Mouse (Mus musculus): ENCODE data around the gene Twistnb. TPM values are rescaled to one million over a fixed set of nuclear protein-coding genes. Genes with fewer than 3 reads are reported as not detected.
A peak's percentile ranks its signal among the peaks of the same experiment; 100 is the strongest.

Gene Twistnb
- polyA plus RNA-seq, 1 experiment: 5.6 TPM

DNA sequence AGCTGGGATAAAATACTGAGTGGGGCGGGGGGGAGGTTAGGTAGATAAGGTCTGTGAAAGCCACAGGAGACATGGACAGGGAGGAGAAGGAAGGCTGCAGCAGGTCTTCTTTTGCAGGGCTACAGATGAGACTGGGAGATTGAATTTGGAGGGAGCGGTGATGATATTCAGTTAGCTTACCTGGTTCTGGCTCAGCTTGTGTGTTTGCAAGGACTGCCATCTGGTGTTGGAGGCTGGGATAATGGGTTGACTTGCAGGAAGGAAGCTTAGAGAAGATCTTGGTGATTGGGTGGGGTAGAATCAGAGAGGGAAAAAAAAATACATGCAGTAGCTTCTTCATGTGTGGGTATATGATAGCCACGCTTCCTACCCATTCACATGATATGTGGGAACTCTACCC, 5.1 kb upstream of the Twistnb start:
- TF ChIP-seq CTCF (IDR thresholded peaks at IDR 0.05; ENCODE audit: extremely low read depth, insufficient read depth, low read length): peak; percentile 92
- TF ChIP-seq POLR2A (IDR thresholded peaks at IDR 0.05; ENCODE audit: extremely low read depth, insufficient read depth, low read length): no peak
- no peak overlapping the region for H3K4me3 ChIP-seq (ENCODE audit: insufficient read depth, low read length)
- H3K4me1 ChIP-seq (ENCODE audit: control insufficient read depth, insufficient read depth, low read length): no peaks in the 10 kb centered on the region
- H3K27ac ChIP-seq (ENCODE audit: insufficient read depth, low read length): no peak overlapping the region

- no peak overlapping the region for H3K4me3 ChIP-seq (ENCODE audit: insufficient read depth, low read length)
- H3K27ac ChIP-seq (ENCODE audit: insufficient read depth, low read length): no peak overlapping the region
- TF ChIP-seq POLR2A (IDR thresholded peaks at IDR 0.05; ENCODE audit: extremely low read depth, insufficient read depth, low read length): no peak
- TF ChIP-seq CTCF (IDR thresholded peaks at IDR 0.05; ENCODE audit: extremely low read depth, insufficient read depth, low read length): no peak
- no peaks in the 10 kb centered on the region; the same call in 1 of the 2 replicates for H3K4me1 ChIP-seq (ENCODE audit: control insufficient read depth, insufficient read depth, low read length)
These were observed 2.1 kb upstream of the Twistnb start for GRCm38 (mm10) chr12:33427293-33427692.

DNA sequence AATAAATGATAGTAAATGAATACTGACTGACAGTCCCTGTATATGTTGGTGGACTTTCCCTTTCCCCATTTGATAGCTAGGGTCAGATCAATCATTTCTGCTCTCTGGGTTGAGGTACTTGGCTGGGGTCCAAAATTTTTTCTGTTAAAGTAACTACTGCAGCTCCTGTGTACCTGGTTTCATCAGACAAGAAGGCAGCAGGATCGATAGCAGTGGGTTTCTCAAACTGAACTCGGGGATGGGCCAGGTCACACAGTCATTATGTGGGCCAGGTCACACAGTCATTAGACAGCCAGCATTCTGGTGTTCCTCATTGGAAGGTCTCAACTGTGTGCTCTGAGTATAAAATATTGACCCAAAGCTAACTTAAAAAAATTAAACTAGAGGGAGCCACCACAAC, 1.7 kb upstream of the Twistnb start:
- TF ChIP-seq CTCF (IDR thresholded peaks at IDR 0.05; ENCODE audit: extremely low read depth, insufficient read depth, low read length) (no peak), POLR2A (IDR thresholded peaks at IDR 0.05; ENCODE audit: extremely low read depth, insufficient read depth, low read length) (no peak)
- H3K4me1 ChIP-seq (ENCODE audit: control insufficient read depth, insufficient read depth, low read length): no peaks in the 10 kb centered on the region; the same call in 1 of the 2 replicates
- no peak overlapping the region for H3K4me3 ChIP-seq (ENCODE audit: insufficient read depth, low read length)
- no peak overlapping the region for H3K27ac ChIP-seq (ENCODE audit: insufficient read depth, low read length)

GRCm38 (mm10) chr12:33433812-33434211, 4.4 kb downstream of the Twistnb start:
- Histone ChIP-seq H3K4me1 (ENCODE audit: control insufficient read depth, insufficient read depth, low read length) (no peaks in the 10 kb centered on the region; the same call in 1 of the 2 replicates), H3K27ac (ENCODE audit: insufficient read depth, low read length) (no peak overlapping the region), H3K4me3 (ENCODE audit: insufficient read depth, low read length) (no peak overlapping the region)
- TF ChIP-seq CTCF (IDR thresholded peaks at IDR 0.05; ENCODE audit: extremely low read depth, insufficient read depth, low read length): no peak
- no peak for TF ChIP-seq POLR2A (IDR thresholded peaks at IDR 0.05; ENCODE audit: extremely low read depth, insufficient read depth, low read length)

DNA sequence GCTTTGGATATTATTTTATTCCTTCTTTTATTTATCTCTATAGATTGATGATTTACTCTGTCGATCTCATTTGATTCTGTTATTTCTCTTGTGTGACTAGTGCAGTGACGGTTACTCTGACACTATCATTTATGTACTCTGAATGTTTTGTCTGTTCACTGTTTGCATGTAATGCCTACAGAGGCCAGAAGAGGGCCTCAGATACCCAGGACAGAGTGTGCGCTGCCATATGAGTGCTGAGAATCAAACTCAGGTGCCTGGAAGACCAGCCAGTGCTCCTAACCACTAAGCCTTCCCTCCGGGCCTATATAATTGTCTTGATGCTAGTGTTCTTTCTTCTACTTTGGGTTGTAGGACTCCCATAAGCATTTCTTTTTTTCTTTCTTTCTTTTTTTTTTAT, 5.3 kb downstream of the Twistnb start:
- Histone ChIP-seq H3K4me3 (ENCODE audit: insufficient read depth, low read length) (no peak overlapping the region), H3K27ac (ENCODE audit: insufficient read depth, low read length) (no peak overlapping the region), H3K4me1 (ENCODE audit: control insufficient read depth, insufficient read depth, low read length) (no peaks in the 10 kb centered on the region; the same call in 1 of the 2 replicates)
- TF ChIP-seq CTCF (IDR thresholded peaks at IDR 0.05; ENCODE audit: extremely low read depth, insufficient read depth, low read length): no peak

GRCm38 (mm10) chr12:33455418-33455817, 26.0 kb downstream of the Twistnb start:
- no peak overlapping the region for H3K4me3 ChIP-seq (ENCODE audit: insufficient read depth, low read length)
- TF ChIP-seq CTCF (IDR thresholded peaks at IDR 0.05; ENCODE audit: extremely low read depth, insufficient read depth, low read length) (no peak), POLR2A (IDR thresholded peaks at IDR 0.05; ENCODE audit: extremely low read depth, insufficient read depth, low read length) (no peak)
- no peak overlapping the region for H3K27ac ChIP-seq (ENCODE audit: insufficient read depth, low read length)
- H3K4me1 ChIP-seq (ENCODE audit: control insufficient read depth, insufficient read depth, low read length): 0 out of 2 replicates have a peak, but pooled peaks cover 2% of the 10 kb centered on the region

- no peak overlapping the region for H3K4me3 ChIP-seq (ENCODE audit: insufficient read depth, low read length)
- H3K4me1 ChIP-seq (ENCODE audit: control insufficient read depth, insufficient read depth, low read length): 0 out of 2 replicates have a peak, but pooled peaks cover 2% of the 10 kb centered on the region
- no peak for TF ChIP-seq CTCF (IDR thresholded peaks at IDR 0.05; ENCODE audit: extremely low read depth, insufficient read depth, low read length)
- no peak for TF ChIP-seq POLR2A (IDR thresholded peaks at IDR 0.05; ENCODE audit: extremely low read depth, insufficient read depth, low read length)
- no peak overlapping the region for H3K27ac ChIP-seq (ENCODE audit: insufficient read depth, low read length)
These were observed 26.8 kb downstream of the Twistnb start for GRCm38 (mm10) chr12:33456242-33456641.

DNA sequence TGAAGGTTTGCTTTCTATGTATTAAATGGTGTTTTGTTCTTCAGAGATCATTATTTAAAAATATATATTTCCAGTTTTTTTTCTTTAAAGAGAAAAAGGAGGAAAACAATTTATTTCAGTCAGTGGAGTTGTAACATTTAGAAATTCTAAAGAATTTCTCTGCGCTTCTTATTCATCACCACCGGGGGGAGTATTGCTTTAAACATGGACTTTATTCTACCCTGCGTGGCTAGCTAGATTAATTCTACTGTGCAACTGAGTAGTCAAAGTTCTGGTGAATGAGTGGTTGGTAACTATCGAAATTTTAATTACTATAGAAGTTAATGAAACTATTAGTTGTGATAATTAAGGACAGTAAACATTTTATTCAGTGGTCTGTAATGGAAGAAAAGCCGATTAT, 51.5 kb downstream of the Twistnb start:
- TF ChIP-seq CTCF (IDR thresholded peaks at IDR 0.05; ENCODE audit: extremely low read depth, insufficient read depth, low read length): 0 out of 2 replicates have a peak, but pooled peaks have one; percentile 6
- TF ChIP-seq POLR2A (IDR thresholded peaks at IDR 0.05; ENCODE audit: extremely low read depth, insufficient read depth, low read length): no peak
- no peak overlapping the region for H3K4me3 ChIP-seq (ENCODE audit: insufficient read depth, low read length)
- H3K27ac ChIP-seq (ENCODE audit: insufficient read depth, low read length): no peak overlapping the region
- H3K4me1 ChIP-seq (ENCODE audit: control insufficient read depth, insufficient read depth, low read length): no peaks in the 10 kb centered on the region

DNA sequence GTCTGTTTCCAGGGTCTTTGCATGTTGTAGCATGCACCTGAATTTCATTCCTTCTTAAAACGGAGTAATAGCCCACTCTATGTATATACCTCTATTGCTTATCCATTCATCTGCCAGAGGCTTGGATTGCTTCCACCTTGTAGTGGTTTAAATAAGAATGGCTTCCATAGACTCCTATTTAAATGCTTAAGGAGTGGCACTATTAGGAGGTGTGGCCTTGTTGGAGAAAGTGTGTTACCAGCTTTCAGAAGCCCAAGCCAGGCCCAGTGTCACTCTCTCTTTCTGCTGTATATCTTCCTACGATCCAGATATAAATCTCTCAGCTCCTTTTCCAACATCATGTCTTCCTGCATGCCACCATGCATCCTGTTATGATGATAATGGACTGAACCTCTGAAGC, 53.5 kb downstream of the Twistnb start:
- TF ChIP-seq CTCF (IDR thresholded peaks at IDR 0.05; ENCODE audit: extremely low read depth, insufficient read depth, low read length) (no peak), POLR2A (IDR thresholded peaks at IDR 0.05; ENCODE audit: extremely low read depth, insufficient read depth, low read length) (no peak)
- Histone ChIP-seq H3K4me1 (ENCODE audit: control insufficient read depth, insufficient read depth, low read length) (no peaks in the 10 kb centered on the region), H3K27ac (ENCODE audit: insufficient read depth, low read length) (no peak overlapping the region), H3K4me3 (ENCODE audit: insufficient read depth, low read length) (no peak overlapping the region)

Other genes with a start within 250 kb of the Twistnb start
- gene Efcab10, start 34.8 kb upstream of the Twistnb start, polyA plus RNA-seq (2012; rRNA removed): 3.4 and 3.5 TPM in 2 replicates